Mouse (Mus musculus) midbrain, embryonic 14.5 days (tissue): Measurements from ENCODE around the gene Hnf4a. TPM values are rescaled to one million over a fixed set of nuclear protein-coding genes. Genes with fewer than 3 reads are reported as not detected.
"Not testable (repeated sequence)": the region's sequence is repeated elsewhere in the genome, so short reads cannot be mapped to it uniquely, and the experiment has no call there.

Source experiments
- ATAC-seq: fragments of 200-750 bp; cut with Nextera tagmentation; 2 replicates; pipeline ENCODE4 v1.8.0; 2017; ENCODE audit warnings: moderate number of reproducible peaks, moderate library complexity; ENCODE audit not compliant: low FRiP score, low TSS enrichment
- DNase-seq: peaks from one replicate; pipeline ENCODE4 v3.0.0-alpha.2; 2015
- H3K27ac ChIP-seq: fragments of 300-500 bp; sonication (generic); replicated peaks from 2 replicates; pipeline ENCODE4 v1.5.1; 2014; ENCODE audit warnings: mild to moderate bottlenecking, low read depth, low read length, moderate library complexity
- H3K27me3 ChIP-seq: fragments of 300-500 bp; sonication (generic); 2 replicates; pipeline ENCODE4 v1.6.1; 2014; ENCODE audit warnings: low read length, control low read depth, mixed read lengths; ENCODE audit not compliant: control insufficient read depth, insufficient read depth
- H3K36me3 ChIP-seq: fragments of 300-500 bp; sonication (generic); 2 replicates; pipeline ENCODE4 v1.6.1; 2014; ENCODE audit warnings: low read length, control low read depth; ENCODE audit not compliant: control insufficient read depth, insufficient read depth
- H3K4me1 ChIP-seq: fragments of 300-500 bp; sonication (generic); 2 replicates; pipeline ENCODE4 v1.6.1; 2014; ENCODE audit warnings: mild to moderate bottlenecking, antibody characterized with exemption, low read length, control low read depth; ENCODE audit not compliant: control insufficient read depth, insufficient read depth
- H3K4me2 ChIP-seq: fragments of 300-500 bp; sonication (generic); 2 replicates; pipeline ENCODE4 v1.6.1; 2014; ENCODE audit warnings: mild to moderate bottlenecking, low read length, moderate library complexity
- H3K4me3 ChIP-seq: fragments of 300-500 bp; sonication (generic); replicated peaks from 2 replicates; pipeline ENCODE4 v1.5.1; 2014; ENCODE audit warnings: low read depth, low read length
- H3K9ac ChIP-seq: fragments of 300-500 bp; sonication (generic); replicated peaks from 2 replicates; pipeline ENCODE4 v1.6.1; 2014; ENCODE audit warnings: mild to moderate bottlenecking, low read length, moderate library complexity
- H3K9me3 ChIP-seq: fragments of 300-500 bp; sonication (generic); 2 replicates; pipeline ENCODE4 v1.6.1; 2016; ENCODE audit warnings: low read length, control low read depth, mixed read lengths; ENCODE audit not compliant: control insufficient read depth
- WGBS: fragments of 180-500 bp; shearing (Covaris S2); extraction: QIAGEN DNeasy Blood & Tissue Kit; methylation state at CpG from one replicate; pipeline ENCODE4 v1.1.7; 2014; 5-methylcytosine and 5-hydroxymethylcytosine counted together
- polyA plus RNA-seq: library from polyadenylated mRNA; unstranded; fragments of >200 nt; fragmentation: Nextera tagmentation; extraction: Ambion mirVana; gene quantifications from 2 replicates; pipeline ENCODE4 v1.2.1, GENCODE M21; 2014

Gene Hnf4a
- not detected in 2 replicates for polyA plus RNA-seq

- no peaks in the 10 kb centered on the region for H3K36me3 ChIP-seq
- H3K27ac ChIP-seq: no peak within 1 kb of the TSS
- ATAC-seq (no peak), DNase-seq (no peak)
- no peak within 1 kb of the TSS for H3K4me2 ChIP-seq
- no peaks in the 10 kb centered on the region for H3K27me3 ChIP-seq
- no peaks in the 10 kb centered on the region for H3K4me1 ChIP-seq
- 91% methylated on average over 10 of the region's 10 CpGs for WGBS
- H3K9me3 ChIP-seq: no peaks in the 10 kb centered on the region
- H3K9ac ChIP-seq: no peak within 1 kb of the TSS
- no peak within 1 kb of the TSS for H3K4me3 ChIP-seq
These were observed at the start of gene Hnf4a for GRCm38 (mm10) chr2:163506300-163507004. Hnf4a (plus strand) TSS chr2:163506808.

DNA sequence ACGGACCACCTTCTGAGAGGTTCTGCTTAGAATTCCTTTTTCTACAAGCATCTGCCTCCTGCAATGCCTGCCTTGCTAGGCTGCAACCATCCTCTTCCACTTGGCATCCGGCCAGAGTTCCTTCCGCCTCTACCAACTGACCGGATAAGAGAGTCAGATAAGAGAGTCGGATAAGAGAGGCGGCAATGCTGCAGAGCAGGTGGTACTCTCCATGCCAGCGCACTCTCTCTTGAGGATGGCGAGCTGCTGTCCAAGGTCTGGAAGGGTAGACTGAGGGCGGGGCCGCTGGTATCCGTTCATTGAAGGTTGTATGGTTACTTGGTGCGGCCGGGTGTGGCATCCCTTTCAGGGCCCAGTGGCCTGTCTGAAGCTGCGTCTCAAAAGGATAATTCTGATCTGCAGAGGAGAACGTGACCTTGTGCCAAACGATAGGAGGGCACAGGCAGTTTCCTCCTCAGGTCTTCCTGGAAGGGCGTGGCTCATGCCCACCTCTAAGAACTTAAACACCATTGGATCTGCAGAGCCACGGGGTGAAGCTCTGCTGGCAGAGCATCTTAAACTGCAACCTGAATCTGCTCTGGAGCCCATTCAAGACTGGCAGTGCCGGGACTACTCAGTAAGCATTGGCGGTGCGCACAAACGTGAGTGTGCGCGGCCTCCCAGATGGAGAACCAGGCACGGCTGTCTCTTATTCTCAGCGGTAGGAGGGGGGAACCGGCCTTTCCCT, 47.9 kb upstream of the Hnf4a start:
- no peak overlapping the region for H3K27ac ChIP-seq
- no peak for ATAC-seq

GRCm38 (mm10) chr2:163459380-163459779, 47.2 kb upstream of the Hnf4a start:
- no peak overlapping the region for H3K4me3 ChIP-seq
- DNase-seq: peak; percentile 45
- WGBS: 45% methylated on average over 10 of the region's 10 CpGs
- H3K27me3 ChIP-seq: no peaks in the 10 kb centered on the region
- H3K27ac ChIP-seq: no peak overlapping the region
- H3K4me1 ChIP-seq: no peaks in the 10 kb centered on the region
- H3K9ac ChIP-seq: no peak overlapping the region; the same call in 1 of the 2 replicates
- H3K36me3 ChIP-seq: peaks cover 12% of the 10 kb centered on the region
- H3K9me3 ChIP-seq: no peaks in the 10 kb centered on the region
- H3K4me2 ChIP-seq: peak overlapping the region; percentile 33
- ATAC-seq: no peak

More for the DNA sequence above, 47.9 kb upstream of the Hnf4a start:
- 58% methylated on average over 27 of the region's 27 CpGs for WGBS
- no peak overlapping the region; the same call in 1 of the 2 replicates for H3K9ac ChIP-seq
- peak overlapping the region; percentile 33 for H3K4me2 ChIP-seq
- DNase-seq: peak; percentile 26
- H3K9me3 ChIP-seq: no peaks in the 10 kb centered on the region
- peaks cover 18% of the 10 kb centered on the region for H3K36me3 ChIP-seq
- no peaks in the 10 kb centered on the region for H3K27me3 ChIP-seq
- H3K4me3 ChIP-seq: no peak overlapping the region
- no peaks in the 10 kb centered on the region for H3K4me1 ChIP-seq

- Histone ChIP-seq H3K27ac (no peak overlapping the region), H3K36me3 (0 out of 2 replicates have a peak, but pooled peaks cover 4% of the 10 kb centered on the region), H3K9ac (no peak overlapping the region), H3K4me2 (no peak overlapping the region), H3K4me3 (no peak overlapping the region), H3K27me3 (no peaks in the 10 kb centered on the region), H3K9me3 (no peaks in the 10 kb centered on the region), H3K4me1 (no peaks in the 10 kb centered on the region)
- WGBS: 89% methylated on average over 8 of the region's 8 CpGs
- no peak for DNase-seq
- no peak for ATAC-seq
These were observed 46.0 kb upstream of the Hnf4a start for GRCm38 (mm10) chr2:163460622-163461021.

DNA sequence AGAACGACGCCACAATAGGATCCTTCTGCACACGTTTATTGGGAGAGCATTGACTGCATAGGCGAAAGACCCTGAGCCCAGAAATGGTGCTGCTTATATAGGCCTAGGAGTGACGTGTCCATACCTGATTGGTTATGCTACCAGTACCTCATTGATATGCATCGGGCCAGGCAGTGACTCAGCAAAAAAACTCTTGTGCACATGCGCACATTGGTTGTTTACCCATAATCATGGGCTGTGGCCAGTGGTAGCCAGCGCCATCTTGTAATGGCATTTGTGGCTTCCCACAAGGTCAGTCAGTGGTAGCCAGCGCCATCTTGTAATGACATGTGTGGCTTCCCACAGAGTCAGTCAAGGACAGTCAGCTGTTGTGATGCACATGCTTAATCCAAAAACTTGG, 45.3 kb upstream of the Hnf4a start:
- WGBS: 95% methylated on average over 9 of the region's 9 CpGs
- not testable (repeated sequence) for H3K27ac ChIP-seq, H3K9me3 ChIP-seq, H3K4me3 ChIP-seq, H3K36me3 ChIP-seq, DNase-seq, ATAC-seq, H3K27me3 ChIP-seq, H3K9ac ChIP-seq, H3K4me2 ChIP-seq, H3K4me1 ChIP-seq

DNA sequence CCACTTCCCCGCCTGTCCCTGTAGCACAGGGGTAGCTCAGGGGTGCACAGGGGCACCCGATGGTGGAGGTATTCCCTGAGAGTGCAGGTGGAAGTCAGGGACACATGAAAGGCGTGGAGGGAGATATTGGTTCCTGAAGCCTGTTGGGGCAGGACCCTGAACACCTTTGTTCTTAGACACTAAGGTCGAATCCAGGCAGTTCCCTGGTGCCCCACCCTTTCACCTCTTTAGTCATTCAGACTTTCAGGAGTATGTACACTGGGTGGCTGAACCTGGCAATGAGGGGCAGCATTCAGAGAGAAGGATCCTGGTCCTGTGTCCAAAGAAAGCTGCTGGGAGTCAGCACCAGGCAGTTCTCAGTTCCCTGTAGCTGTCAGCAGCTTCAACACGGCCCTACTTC, 44.2 kb upstream of the Hnf4a start:
- H3K4me3 ChIP-seq: no peak overlapping the region
- H3K9ac ChIP-seq: no peak overlapping the region
- H3K36me3 ChIP-seq: 0 out of 2 replicates have a peak, but pooled peaks cover 15% of the 10 kb centered on the region
- H3K4me2 ChIP-seq: no peak overlapping the region
- WGBS: 85% methylated on average over 5 of the region's 5 CpGs
- no peak overlapping the region for H3K27ac ChIP-seq
- H3K27me3 ChIP-seq: no peaks in the 10 kb centered on the region
- no peaks in the 10 kb centered on the region for H3K4me1 ChIP-seq
- H3K9me3 ChIP-seq: no peaks in the 10 kb centered on the region
- ATAC-seq: no peak
- no peak for DNase-seq

GRCm38 (mm10) chr2:163462801-163463200, 43.8 kb upstream of the Hnf4a start:
- H3K27ac ChIP-seq: no peak overlapping the region
- WGBS: 74% methylated on average over 11 of the region's 11 CpGs
- no peaks in the 10 kb centered on the region for H3K4me1 ChIP-seq
- ATAC-seq (no peak), DNase-seq (no peak)
- H3K9me3 ChIP-seq: no peaks in the 10 kb centered on the region
- H3K27me3 ChIP-seq: no peaks in the 10 kb centered on the region
- H3K9ac ChIP-seq: no peak overlapping the region
- H3K4me2 ChIP-seq: no peak overlapping the region
- H3K4me3 ChIP-seq: no peak overlapping the region
- peaks cover 16% of the 10 kb centered on the region; the same call in 1 of the 2 replicates for H3K36me3 ChIP-seq

DNA sequence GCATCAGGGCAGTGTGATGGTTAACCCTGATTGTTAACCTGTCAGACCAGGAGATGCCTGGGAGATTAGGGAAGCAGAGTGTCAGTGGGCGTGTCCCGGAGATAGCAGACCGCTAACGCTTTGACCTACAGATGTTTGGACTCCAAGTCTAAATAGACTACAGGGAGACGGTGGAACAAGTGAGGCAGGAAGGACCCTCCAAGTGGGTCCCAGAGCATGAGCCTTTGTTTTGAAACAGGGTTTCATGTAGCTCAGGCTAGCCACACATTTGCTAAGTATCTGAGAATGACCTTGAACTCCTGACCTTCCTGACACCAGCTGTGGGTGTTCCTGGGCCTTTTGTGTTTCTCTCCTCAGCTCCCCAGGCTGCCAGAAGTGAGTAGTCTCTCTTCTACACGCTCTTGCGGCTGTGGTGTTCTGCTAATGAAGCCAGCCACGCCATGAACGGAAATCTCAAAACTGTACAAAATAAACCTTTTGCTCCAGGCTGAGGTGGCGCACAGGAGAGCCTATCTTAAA, 43.3 kb upstream of the Hnf4a start:
- H3K9me3 ChIP-seq: no peaks in the 10 kb centered on the region
- ATAC-seq: no peak
- 69% methylated on average over 10 of the region's 10 CpGs for WGBS

More for the DNA sequence above, 43.3 kb upstream of the Hnf4a start:
- H3K4me2 ChIP-seq: no peak overlapping the region
- no peak overlapping the region for H3K9ac ChIP-seq
- no peak for DNase-seq
- H3K36me3 ChIP-seq: peaks cover 21% of the 10 kb centered on the region
- H3K27ac ChIP-seq: no peak overlapping the region
- H3K27me3 ChIP-seq: no peaks in the 10 kb centered on the region
- H3K4me3 ChIP-seq: no peak overlapping the region
- no peaks in the 10 kb centered on the region for H3K4me1 ChIP-seq
